Mouse (Mus musculus): ENCODE results near the gene Tlr2. TPM values are rescaled to one million over a fixed set of nuclear protein-coding genes. Genes with fewer than 3 reads are reported as not detected.
A peak's percentile ranks its signal among the peaks of the same experiment; 100 is the strongest.

The Tlr2 gene
- total RNA-seq, 1 experiment from 2014 or later = 54.5 TPM

DNA sequence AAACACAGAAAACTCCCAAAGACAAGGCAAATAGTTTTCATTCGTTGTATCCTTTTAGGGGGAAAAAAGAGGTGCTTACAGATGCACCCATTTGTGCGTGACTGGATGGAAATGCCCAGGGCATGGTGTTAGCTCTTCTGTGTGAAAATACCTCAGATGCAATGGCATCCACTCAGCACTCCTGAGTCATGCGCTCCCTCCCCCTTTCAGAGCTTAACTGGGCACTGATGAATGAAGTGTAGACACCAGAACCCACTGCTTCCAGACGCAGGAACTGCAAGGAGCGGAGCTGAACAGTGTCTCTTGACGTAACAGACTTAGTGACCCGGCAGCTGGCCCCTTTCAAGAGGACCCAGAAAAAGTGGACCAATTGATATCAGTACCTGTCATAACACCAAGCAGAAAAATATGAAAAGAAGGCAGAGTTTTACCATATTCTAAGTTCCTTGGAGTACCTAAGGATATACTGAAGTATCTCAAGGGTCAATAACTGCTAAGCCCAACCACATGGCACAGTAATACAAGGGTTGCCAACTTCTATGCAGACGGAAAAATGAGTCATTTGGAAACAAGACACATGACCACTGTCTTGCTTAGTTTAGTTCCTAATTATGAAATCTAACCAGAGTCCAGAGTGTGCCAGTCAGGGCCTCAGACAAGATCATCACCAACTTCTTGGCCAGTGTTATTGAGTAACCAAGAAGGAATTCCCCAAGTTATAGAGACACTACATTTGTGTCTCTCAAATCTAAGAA lies 3.4 kb upstream of the Tlr2 start:
- ATAC-seq (ENCODE audit: extremely low read depth, insufficient number of reproducible peaks, low FRiP score, poor library complexity, severe bottlenecking) = peak; percentile 70

DNA sequence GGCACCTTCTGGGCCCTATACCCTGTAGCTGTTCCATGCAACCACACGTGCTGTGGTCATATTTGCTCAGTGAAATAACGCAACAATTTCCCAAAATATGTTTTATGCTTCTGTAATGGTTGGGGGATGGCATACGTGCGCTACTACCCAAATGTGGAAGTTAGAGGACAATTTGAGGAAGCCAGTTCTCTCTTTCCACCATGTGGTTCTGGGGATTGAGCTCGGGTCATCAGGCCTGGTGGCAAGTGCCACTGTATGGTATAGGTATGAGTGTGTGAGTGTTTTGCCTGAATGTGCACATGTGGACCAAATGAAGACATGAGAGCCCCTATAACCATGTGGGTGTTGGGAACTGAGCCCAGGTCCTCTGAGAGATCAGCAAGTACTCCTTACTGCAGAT lies 2.1 kb downstream of the Tlr2 start:
- ATAC-seq (ENCODE audit: extremely low read depth, insufficient number of reproducible peaks, low FRiP score, poor library complexity, severe bottlenecking) = peak; percentile 69

DNA sequence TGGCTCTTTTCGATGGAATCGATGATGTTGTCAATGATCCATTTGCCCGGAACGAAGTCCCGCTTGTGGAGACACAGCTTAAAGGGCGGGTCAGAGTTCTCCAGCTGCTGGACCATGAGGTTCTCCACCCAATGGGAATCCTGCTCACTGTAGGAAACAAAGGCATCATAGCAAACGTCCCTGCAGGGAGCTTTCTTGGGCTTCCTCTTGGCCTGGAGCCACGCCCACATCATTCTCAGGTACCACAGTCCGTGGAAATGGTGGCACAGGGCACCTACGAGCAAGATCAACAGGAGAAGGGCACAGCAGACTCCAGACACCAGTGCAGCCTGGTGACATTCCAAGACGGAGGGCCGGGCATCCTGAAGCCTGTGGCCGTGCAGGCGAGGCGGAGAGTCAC lies 4.9 kb downstream of the Tlr2 start:
- no peak for ATAC-seq (ENCODE audit: extremely low read depth, insufficient number of reproducible peaks, low FRiP score, poor library complexity, severe bottlenecking)

DNA sequence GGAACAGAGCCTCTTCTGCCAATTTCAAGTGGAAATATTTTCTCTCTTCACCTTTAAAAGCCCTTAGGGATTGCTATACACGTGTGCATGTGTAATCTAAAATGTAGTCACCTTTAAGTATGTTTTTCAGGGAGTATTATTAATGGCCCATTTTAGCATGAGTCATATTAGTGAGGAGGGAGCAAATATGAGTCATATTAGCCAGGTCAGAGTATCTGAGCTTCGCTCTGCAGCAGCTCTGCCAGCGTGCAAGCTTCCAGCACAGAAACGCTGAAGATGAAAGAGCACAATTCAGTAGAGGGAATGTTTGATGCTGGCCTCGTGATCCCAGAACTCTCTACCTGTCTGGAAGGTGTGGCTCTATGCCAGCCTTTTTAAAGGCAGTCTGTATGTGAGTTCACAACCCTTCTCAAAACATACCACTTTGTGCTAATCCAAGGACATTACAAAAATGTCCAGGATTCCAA lies 13.4 kb downstream of the Tlr2 start:
- ATAC-seq (ENCODE audit: extremely low read depth, insufficient number of reproducible peaks, low FRiP score, poor library complexity, severe bottlenecking) = no peak

DNA sequence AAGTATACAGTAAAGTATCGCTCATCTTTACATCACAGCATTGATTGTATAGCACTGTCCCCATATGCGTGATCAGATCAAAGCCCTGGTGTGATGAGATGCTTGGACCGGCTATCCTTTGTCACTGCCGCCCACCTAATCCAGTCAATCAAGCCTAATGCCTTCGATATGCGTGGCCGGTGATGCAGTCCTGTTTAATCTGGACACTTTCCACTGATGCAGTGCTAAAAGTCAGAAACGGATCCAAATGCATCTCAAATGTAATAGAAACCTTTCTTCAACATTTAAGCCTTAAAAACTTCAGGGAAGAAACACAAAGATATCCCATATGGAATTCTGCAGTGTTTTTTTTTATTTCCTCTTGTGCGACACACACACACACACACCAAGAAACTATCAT lies 13.9 kb downstream of the Tlr2 start:
- no peak for ATAC-seq (ENCODE audit: extremely low read depth, insufficient number of reproducible peaks, low FRiP score, poor library complexity, severe bottlenecking)

DNA sequence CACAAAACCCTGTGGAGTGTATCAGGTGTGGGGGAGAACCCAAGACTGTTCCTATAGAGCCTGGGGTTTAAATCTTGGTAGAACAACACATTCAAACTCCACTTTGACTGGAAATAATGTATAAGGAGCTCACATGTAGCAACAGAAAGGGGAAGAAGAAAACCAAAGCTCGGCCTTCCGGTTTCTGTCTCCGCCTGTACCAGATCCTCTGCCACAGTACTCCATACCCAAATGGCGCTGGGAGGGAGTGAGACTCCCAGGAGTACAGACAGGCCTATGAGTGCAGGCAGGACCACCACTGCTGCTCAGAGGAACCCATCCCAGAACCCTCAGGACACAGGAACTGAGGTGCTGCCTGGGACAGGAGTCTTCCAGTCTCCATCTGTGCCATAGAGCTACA lies 17.8 kb downstream of the Tlr2 start:
- ATAC-seq (ENCODE audit: extremely low read depth, insufficient number of reproducible peaks, low FRiP score, poor library complexity, severe bottlenecking) = no peak

DNA sequence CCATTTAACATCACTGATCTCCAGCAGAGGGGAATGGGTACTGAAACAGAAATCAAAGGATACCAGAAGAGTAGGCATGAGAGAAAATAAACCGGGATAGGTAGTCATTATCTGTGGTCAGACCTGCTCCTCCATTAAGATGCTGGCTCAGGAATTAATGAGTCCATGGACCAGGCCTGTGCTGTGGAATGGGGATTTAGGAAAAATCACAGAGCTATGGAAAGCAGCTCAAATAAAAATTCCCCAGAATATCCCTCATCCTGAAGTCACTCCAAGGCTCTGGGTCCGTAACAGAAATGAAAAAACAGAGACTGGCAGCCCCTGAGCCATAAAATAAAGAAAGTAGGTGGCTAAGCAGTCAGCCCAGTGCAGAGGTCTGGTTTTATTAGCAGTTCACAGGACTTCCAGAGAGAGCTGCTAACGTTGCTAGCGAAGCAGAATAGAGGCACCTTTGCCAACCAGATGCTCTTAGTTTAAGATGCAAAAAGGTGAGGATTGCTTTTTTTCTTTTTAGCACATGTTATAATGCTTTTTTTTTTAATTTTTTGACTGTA lies 25.1 kb downstream of the Tlr2 start:
- no peak for ATAC-seq (ENCODE audit: extremely low read depth, insufficient number of reproducible peaks, low FRiP score, poor library complexity, severe bottlenecking)

DNA sequence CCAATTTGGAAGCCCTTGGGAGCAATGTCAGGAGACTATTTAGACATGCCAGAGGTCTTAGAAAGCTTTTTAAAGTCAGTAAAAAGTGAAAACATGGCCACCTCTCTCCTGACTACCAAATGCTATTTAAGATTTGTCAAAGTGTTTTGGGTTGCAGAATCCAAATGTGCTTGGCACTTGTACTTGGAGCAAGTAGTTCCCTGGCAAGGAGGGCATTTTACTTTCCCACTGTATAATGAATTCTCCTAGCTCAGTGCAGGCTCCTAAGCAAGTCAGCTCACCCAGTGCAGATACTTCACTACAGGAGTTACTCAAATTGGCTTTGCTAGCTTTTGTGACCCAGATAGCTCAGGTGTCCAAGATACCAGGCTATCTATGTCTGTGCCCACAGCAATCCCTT lies 28.7 kb downstream of the Tlr2 start:
- no peak for ATAC-seq (ENCODE audit: extremely low read depth, insufficient number of reproducible peaks, low FRiP score, poor library complexity, severe bottlenecking)

DNA sequence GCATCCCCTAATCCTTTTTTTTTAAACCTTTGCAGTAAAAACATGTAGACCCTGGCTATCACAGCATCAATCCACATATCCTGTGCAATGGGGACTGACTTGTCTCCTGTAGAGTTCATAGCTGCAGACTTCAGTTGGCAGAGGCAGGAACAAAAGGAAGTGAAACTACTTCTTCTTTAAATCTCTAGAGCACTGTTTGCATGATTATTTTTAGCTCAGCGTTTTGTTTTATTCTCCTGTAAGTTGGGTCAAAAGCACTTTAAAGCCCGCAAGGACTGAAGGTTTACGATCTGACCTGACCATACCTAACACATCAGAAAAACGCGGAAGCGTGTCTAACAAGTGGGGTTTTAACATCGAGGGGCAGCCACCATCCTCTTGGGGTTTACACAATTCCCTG lies 29.6 kb downstream of the Tlr2 start:
- ATAC-seq (ENCODE audit: extremely low read depth, insufficient number of reproducible peaks, low FRiP score, poor library complexity, severe bottlenecking) = peak; percentile 80

DNA sequence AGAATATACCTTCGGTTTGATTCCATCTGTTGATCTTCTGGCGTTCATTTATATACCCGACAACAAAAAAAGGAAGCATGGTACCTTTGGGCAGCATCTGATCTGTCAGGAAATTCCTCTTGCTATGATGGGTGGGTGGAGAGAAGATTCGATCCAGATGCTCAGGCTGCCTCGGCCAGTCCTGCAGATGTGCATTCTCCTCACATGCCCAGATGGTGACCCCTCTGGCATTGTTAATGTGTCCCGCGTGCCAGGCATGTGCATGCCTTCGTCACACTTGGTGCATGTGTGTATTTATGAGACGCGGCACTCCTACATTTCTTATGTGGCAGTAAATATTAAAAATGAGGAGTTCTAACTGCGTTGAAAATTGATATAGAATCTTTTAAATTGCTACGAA lies 33.1 kb downstream of the Tlr2 start:
- ATAC-seq (ENCODE audit: extremely low read depth, insufficient number of reproducible peaks, low FRiP score, poor library complexity, severe bottlenecking) = no peak

DNA sequence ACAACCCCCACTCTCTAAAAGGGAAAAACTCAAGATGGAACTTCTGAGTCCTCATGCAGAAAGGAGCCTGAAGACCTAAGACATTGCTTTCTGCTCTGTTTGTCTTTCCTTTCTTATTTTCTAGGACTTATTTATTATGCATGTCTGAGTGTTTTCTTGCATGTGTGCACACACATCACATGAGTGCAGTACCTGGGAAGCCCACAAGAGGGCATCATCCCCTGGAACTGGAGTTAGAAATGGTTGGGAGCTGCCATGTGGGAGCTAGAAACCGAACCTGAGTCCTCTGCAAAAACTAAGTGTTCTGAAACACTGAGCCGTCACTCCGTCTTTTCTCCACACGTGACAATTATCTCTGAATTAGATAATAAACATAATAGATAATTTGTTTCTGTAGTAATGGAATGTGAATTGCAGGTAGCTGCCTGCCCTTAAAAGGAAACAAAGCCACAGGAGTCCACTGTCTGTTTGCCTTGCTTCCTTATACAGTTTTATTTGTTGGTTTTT lies 39.9 kb downstream of the Tlr2 start:
- no peak for ATAC-seq (ENCODE audit: extremely low read depth, insufficient number of reproducible peaks, low FRiP score, poor library complexity, severe bottlenecking)

DNA sequence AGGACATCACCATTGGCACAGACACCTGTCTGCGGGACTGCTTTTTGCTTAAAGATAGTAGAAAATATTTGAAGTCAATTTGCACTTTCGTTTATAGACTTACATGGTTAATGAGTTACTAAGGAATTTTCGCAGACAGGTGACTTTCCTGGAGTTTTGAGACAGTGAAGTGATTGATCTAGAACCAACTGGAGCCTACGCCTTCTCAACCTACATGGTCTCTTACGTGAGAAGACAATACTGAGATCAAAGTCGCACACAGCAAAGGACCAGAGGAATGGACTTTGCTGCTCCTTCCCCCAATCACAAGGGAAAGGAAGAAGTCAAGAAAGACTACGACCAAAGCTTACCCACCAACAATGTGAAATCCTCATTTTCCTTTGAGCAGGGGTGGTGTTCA lies 42.1 kb downstream of the Tlr2 start:
- ATAC-seq (ENCODE audit: extremely low read depth, insufficient number of reproducible peaks, low FRiP score, poor library complexity, severe bottlenecking) = no peak

DNA sequence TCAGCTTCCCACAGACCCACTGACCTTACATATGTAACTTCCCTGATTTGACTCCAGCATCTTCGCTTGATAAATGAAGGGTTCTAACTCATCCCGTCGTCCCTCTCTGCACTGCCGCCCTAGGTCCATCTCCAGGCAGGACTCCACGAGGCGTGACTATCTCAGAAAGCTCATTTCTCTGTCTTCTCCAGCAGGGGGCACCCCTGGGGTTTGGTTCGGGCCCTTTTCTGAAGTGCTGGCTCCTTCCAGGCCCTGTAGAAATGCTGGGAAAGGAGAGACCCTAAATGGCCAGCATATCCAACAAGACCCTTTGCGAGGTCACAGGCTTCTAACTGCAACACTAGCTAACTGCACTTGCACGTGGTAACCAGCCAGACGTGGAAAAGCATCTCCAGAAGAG lies 43.7 kb downstream of the Tlr2 start:
- peak; percentile 83 for ATAC-seq (ENCODE audit: extremely low read depth, insufficient number of reproducible peaks, low FRiP score, poor library complexity, severe bottlenecking)

DNA sequence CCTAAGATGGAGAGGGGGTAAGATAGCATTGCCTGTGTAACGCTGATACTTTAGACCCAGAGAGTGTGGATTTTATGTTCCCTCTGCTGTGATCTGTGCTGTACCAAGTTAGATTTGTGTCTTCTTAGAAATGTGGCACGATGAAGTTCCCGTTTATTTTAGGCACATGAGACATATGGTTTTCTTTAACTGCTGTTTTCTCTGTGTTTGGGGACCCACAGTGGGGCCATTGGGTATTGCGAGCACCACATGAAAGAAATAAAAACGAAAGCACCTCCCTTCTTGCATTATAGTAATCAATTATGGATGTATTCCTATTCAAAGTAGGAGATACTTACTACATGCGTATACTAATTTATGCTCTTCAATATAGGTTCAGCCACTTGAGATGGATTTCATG lies 44.5 kb downstream of the Tlr2 start:
- ATAC-seq (ENCODE audit: extremely low read depth, insufficient number of reproducible peaks, low FRiP score, poor library complexity, severe bottlenecking) = no peak

DNA sequence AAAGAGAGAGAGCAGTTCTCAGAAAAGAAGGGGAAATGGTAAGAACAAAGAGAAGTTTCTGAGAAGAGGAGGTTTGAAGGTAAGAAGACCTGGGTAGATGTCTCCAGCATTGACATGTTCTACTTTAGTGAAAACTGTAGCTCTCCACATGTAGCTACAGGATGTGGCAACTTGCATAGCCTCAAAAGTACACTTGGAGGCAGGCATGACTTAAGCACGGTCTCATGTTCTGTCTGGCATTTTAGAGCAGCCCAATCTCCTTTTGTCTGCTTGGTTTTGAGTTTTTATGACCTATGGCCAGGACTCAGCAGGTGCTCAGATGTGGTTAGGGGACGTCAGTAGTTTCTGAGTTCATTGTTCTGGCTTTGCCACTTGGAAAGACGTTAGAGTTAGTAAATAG lies 50.1 kb downstream of the Tlr2 start:
- ATAC-seq (ENCODE audit: extremely low read depth, insufficient number of reproducible peaks, low FRiP score, poor library complexity, severe bottlenecking) = peak; percentile 28

DNA sequence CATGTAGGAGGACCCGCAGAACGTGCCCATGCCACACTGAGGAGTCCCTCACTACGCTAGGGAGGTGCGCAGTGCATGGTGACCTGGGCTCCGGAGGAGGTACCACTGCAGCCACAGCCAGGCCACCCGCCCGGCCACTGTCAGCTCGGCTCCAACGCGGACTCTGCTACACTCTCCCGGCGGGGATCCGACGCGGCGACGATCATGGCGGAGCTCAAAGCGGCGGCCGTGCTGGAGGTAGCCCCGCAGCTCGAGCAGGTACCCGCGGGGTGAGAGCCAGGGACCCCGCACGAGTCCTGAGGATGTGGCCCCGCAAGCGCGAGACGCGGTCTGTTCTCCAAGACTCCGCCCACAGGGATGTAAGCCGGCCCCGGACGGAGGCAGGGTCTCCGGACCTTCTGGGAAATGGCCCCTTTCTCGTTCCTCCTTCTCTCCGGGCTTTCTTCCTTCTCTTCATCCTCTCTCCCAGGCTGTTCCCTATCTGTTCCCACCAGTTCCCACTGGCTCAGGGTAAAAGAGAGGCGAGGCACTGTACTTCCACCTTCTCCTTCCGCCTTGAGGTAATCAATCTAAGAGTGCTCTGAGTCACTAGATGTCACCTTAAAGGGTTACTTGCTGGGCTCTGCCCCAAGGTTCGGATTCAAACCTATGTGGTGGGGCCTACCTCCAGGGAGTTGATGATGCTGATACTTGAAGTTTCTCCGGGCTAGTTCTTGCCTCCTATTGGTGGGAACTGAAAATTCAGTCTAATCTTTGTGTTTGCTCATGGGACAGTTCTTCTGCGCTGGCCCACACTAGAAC lies 51.7 kb downstream of the Tlr2 start:
- peak; percentile 30; the same call in 1 of the 2 replicates for ATAC-seq (ENCODE audit: extremely low read depth, insufficient number of reproducible peaks, low FRiP score, poor library complexity, severe bottlenecking)

DNA sequence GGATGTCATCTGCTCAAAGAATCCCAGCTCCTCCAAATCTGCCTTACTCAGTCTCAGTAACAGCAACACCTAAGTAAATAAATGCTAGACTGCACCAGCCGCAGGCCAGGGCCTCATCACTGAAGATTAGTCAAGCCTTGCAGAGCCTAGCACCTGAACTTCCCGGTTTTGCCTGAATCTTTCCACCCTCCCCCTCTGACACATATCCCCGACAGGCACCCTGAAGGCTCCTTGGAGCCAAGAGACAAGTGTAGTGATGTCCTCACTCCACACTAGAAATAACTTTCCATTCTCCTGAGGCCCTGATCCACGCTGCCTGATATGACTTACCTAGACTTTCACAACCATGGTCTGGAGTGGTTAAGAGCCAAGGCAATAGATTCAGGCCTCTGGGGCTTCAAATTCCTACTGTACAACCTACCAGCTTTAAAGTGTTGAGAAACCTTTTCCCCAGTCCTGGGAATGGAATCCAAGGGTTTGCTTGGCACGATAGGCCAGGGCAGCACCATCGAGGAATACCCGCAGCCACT lies 53.7 kb downstream of the Tlr2 start:
- no peak for ATAC-seq (ENCODE audit: extremely low read depth, insufficient number of reproducible peaks, low FRiP score, poor library complexity, severe bottlenecking)

DNA sequence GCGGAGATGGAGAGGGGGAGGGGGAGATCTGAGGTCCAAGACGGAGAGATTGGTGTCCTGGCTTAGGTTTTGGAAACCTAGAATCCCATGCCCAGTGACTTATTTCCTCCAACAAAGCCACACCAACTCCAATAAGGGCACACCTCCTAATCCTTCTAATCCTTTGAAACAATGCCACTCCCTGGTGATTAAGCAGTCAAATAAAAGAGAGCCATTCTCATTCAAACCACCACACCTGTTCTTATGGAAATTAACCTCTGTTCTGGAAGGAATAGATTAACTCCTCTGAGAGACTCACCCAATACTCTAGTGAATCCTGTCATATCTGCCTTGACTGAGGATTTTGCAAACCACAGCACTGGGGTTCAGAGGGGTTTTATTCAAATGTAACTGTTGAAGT lies 54.5 kb downstream of the Tlr2 start:
- ATAC-seq (ENCODE audit: extremely low read depth, insufficient number of reproducible peaks, low FRiP score, poor library complexity, severe bottlenecking) = no peak
